Mouse (Mus musculus) thymus, adult 2 months (tissue): ENCODE measurements around the gene Xpnpep1.

Experiments used
- CTCF ChIP-seq: fragments of 200-500 bp; IDR thresholded peaks from 2 replicates; pipeline ENCODE4 v1.5.1; 2012; ENCODE audit warnings: mild to moderate bottlenecking, control low read depth, low read length, moderate library complexity, borderline replicate concordance; ENCODE audit not compliant: control insufficient read depth, poor library complexity, insufficient read depth; ENCODE audit errors: extremely low read depth
- POLR2A ChIP-seq: fragments of 200-500 bp; IDR thresholded peaks from 2 replicates; pipeline ENCODE4 v1.6.1; 2012; ENCODE audit warnings: mild to moderate bottlenecking, low read length, control low read depth, moderate library complexity; ENCODE audit not compliant: control insufficient read depth, poor library complexity, insufficient read depth; ENCODE audit errors: extremely low read depth

GRCm38 (mm10) chr19:53031957-53032371 lies 8.1 kb downstream of the Xpnpep1 start:
- no peak for TF ChIP-seq CTCF
- TF ChIP-seq POLR2A, result no peak
